Mouse (Mus musculus) left cerebral cortex, adult 9 months (tissue): ENCODE measurements around the gene Ldlrad3.
A peak's percentile ranks its signal among the peaks of the same experiment; 100 is the strongest.

Source experiments
- DNase-seq, 2 experiments: peaks; one replicate each; pipeline ENCODE4 v3.0.0; 2022; ENCODE audit warnings: low spot score in 2 of 2

Gene Ldlrad3

GRCm38 (mm10) chr2:102038229-102038894 lies 147.8 kb downstream of the Ldlrad3 start:
- DNase-seq = peak in 1 of 2 experiments; percentile 91

- no peak for DNase-seq
These were observed 149.3 kb downstream of the Ldlrad3 start for GRCm38 (mm10) chr2:102036665-102037511.

GRCm38 (mm10) chr2:102034513-102034879 lies 151.7 kb downstream of the Ldlrad3 start:
- no peak for DNase-seq

- no peak for DNase-seq
These were observed 152.2 kb downstream of the Ldlrad3 start for GRCm38 (mm10) chr2:102033818-102034512.

- peak in 1 of 2 experiments; percentile 81 for DNase-seq
These were observed 153.4 kb downstream of the Ldlrad3 start for GRCm38 (mm10) chr2:102032713-102033343.

- DNase-seq = peak in 1 of 2 experiments; percentile 77
These were observed 155.5 kb downstream of the Ldlrad3 start for GRCm38 (mm10) chr2:102030652-102031051.

GRCm38 (mm10) chr2:102030152-102030551 lies 156.0 kb downstream of the Ldlrad3 start:
- no peak for DNase-seq

GRCm38 (mm10) chr2:102029682-102030081 lies 156.5 kb downstream of the Ldlrad3 start:
- no peak for DNase-seq

GRCm38 (mm10) chr2:102027265-102027664 lies 158.9 kb downstream of the Ldlrad3 start:
- no peak for DNase-seq

DNA sequence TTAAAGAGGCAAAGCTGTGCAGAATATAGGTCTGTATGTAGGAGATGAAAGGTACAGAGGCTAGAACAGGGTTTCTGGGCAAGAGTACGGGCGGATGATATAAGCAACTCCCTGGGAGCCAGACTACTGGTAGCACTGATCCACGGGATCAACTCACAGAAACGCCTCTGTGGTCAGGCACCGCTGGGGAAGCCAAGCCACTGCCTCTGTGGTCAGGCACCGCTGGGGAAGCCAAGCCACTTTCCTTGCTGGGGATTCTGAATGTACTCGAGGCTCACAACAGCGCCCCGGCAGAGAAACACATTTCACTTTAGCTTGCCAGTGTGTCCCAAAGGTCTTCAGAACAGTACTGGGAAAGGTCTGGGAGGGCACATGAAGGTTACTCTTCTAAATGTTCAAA lies 160.0 kb downstream of the Ldlrad3 start:
- no peak for DNase-seq

DNA sequence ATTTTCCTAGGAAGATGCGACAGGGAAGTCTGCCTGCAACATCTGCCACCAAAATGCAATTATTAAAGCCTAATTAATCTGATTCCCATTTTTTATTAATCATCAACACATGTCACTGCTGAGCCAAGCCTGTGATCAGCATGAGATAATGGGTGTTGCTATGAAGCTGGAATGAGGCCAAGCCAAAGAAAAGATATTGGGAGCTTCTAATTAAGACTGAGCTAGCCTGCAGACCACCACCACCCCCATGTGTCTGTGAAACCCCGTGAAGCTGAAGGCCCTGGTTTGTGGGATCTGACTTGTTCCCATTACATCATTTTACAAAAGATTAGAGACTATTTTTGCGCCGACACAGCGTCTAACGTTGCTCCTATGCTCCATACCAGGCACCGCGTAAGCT lies 161.7 kb downstream of the Ldlrad3 start:
- DNase-seq = no peak

DNA sequence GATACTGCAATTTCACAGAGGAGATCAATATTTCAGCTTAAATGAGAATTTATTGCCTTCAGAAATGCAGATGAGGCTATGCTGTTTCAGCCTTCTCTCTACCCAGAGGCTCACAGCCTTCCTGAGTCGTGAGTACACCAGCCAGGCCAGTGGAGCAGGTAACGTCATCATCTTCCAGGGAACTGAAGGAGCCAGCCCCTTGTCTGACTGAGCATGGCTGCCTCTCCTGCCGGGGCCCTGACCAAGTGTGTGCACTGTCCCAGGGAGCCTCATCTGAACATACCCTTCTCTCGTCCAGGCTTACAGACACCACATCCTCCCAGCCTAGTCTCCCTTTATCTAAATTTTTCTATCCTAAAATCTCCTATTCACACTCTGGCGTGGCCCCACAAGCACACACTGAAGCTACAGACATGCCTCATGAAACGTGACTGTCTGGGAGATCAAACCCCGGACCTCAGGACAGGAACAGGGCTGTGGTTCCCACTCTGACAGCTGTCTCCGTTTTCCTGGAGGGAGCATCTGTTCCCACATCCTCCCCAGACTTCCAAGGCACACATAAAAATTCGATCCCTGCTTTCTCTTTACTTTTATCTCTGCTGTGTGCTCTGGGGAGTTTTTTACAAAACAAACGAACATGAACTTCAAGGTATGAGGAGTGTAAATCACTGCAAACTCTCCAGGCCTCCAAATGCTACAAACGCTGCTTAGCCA lies 164.7 kb downstream of the Ldlrad3 start:
- DNase-seq = no peak

GRCm38 (mm10) chr2:102020546-102020945 lies 165.6 kb downstream of the Ldlrad3 start:
- no peak for DNase-seq

- no peak for DNase-seq
These were observed 171.6 kb downstream of the Ldlrad3 start for GRCm38 (mm10) chr2:102014538-102015113.

DNA sequence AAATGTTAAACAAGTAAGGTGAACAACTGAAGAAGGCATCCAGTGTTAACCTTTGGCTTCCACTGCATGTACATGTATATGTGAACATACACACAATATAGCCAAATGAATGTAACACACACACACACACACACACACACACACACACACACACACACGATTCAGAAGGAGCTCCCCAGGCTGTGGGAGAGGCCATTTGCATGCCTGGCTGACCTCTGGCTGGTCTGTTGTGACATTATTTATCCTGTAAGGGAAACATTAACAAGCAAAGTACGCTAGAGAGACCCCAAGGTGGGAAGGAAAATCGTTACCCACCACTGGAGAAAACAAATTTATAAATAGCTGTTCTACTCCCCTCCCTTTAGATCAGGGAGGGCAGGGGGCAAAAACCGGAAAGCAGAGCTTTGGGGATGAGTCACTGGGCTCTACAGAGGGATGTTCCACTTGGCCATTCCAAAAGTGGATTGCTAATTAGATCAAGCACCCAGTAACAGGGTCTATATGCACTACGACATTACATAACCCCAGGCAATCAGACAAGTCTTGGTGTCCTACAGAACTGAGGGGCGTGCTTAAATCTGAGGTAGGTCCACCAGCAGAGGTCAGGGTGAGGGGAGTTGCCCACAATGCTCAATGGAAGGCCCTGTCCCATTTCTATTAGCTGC lies 174.7 kb downstream of the Ldlrad3 start:
- DNase-seq = no peak

DNA sequence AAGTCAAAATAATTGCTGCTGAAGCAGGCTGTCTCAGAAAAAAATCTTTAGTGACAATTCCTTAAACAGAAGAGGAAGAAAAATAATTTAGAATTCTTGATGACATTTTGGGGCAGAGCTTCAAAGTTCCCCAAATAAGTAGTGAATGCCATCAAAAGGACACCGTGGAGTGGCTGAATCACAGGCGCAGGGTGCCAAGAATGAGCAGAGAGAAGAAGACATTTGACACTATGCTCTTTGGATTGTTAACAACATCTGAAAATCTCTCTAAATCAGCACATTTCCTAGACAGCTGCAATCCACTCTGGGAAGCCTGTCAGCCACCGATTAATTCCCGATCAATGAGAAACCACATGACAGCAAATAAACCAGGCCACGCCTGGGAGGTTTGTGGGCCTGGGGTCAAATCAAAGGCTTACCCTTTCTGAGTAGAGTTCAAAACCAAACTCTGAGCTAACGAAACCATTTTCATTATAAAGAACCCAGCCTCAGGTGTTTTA lies 176.4 kb downstream of the Ldlrad3 start:
- no peak for DNase-seq

GRCm38 (mm10) chr2:102006143-102006542 lies 180.0 kb downstream of the Ldlrad3 start:
- DNase-seq = peak in 1 of 2 experiments; percentile 22

DNA sequence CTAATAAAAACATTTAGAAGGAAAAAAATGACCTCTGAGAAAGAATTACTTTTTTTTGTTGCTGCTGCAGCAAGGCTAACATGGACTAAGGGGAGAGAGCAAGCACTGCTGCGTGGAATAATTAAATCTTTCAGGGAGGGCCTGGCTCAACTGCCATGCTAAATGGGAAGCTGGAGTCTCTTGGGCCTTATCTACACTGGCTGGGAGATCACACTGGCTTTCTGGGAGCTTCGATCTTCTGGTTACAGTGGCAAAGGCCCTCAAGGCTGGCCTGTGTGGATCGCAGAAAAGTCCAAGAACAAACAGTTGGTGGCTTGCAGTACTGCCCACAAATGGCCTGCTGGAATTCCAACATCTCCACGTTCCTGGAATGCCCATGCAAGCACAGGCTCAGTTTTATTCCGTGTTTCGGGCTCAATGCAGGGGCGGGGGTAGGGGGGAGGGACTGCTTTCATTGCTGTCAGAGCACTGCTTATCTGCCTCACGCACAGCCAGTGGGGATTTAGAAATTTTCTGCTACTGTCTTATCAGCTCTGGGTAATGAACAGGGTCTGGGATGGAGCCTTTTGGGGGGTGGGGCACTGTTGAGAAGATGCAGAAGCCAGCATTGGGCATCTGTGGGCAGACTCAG lies 180.7 kb downstream of the Ldlrad3 start:
- DNase-seq = no peak

GRCm38 (mm10) chr2:102003776-102004264 lies 182.4 kb downstream of the Ldlrad3 start:
- DNase-seq = no peak
